Mouse (Mus musculus) cerebellum, postnatal 10 days (tissue): ENCODE data around the gene Cd86.

ENCODE experiments used
- DNase-seq, 2 experiments: peaks; one replicate each; pipeline ENCODE4 v3.0.0; 2021; ENCODE audit warnings: mixed read lengths in 2 of 2

The Cd86 gene

GRCm38 (mm10) chr16:36655199-36655598 lies 10.7 kb downstream of the Cd86 start:
- DNase-seq: no peak

DNA sequence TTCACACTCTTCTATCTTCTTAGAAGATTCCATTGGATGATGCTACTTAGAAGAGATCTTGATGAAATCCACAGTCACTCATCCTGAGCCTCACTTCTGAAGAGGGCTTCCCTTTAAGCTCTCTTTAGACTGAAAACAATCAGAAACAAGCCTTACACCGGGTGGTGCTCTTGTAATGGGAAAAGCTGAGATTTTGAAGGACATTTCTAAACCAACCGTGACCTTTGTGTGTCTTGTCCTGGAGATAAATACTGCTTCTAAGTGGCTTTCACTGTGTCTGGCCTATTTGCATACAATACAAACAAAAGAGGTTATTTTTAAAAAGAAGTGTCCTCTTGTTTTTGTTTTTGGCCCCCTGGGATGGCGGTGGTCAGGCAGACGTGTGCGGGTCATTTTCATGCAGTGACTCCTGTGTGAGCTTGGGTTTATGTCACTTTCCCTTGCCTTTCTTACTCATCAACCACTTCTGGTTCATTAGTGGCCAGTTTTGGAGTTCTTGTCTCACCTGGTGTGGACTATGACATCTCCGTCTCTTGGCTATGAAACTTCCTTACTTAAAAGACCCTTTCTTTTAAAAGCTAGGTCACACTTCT lies 14.6 kb downstream of the Cd86 start:
- no peak for DNase-seq

- no peak for DNase-seq
Measured at GRCm38 (mm10) chr16:36650511-36650910, 15.4 kb downstream of the Cd86 start.

DNA sequence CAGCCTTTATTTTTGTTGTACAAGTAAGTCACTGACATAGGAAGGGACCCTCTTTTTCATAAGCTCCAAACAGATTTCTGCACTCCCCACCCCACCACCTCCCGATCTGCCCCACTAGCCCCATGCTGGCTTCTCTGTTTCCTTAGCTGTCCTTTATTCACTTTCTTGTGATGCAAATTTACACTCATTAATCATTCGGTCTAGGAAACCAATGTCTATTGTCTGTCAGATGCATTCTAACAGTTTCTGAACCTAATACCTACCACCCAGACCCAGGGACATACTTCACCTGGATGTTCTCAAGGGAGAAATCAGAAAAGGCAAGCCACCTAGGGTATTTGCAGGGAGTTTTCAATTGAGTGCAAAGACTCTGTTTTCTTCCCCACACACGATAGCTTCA lies 16.6 kb downstream of the Cd86 start:
- DNase-seq: no peak

GRCm38 (mm10) chr16:36645124-36645523 lies 20.8 kb downstream of the Cd86 start:
- DNase-seq: no peak

DNA sequence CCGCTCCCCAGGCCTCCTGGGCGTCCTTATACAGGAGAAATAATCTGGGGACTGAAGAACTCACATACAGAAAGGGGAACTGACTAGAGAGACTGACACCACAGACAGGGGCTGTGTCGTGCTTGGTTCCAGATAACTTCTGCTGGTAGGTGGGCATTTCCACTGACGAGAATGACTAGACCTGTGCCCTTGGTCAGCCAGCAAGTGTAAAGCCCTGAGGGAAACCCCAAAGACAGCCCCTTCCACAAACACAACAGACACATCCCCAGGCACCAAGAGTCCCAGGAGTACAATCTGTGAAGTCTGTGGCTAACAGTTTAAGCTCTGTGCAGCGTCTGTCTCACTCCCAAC lies 23.2 kb downstream of the Cd86 start:
- DNase-seq: no peak

DNA sequence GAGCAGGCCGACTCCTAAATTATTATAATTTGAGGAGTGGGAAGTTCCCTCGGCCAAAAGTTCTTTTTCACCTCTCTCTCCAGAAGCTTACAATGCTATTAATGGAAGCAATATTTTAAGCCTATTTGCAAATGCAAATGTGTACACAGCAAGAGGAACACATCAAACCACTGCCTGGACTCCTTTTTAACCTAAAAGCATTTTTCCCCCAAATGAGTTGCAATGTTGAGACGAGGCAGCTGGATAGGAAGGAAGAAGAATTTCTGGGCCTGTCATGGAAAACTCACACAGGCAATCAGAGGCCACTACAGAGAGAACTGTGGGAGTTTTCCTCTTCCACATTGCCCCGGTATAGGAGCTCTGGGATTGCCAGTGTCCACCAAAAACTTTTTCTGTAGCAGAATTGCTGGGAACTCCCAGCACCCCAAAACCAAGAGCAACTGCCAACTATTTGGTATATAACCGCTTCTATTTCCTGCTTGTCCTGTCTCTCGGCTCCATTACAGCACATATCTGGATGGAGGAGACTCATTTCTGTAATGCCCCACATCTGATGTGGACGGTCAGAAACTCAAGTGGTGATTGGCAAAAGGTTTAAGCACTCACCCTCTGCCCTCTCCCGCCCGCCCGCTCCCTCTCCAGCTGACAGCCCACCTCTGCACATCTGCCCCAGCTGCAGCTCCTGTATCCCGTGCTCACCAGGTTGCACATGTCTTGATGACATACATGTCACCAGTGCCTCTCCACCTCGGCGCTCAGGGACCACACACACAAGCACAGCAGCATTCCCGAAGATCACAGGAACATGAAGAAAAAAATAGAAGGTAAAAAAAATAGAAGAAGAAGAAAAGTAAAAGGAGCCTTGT lies 23.8 kb downstream of the Cd86 start:
- DNase-seq: no peak

DNA sequence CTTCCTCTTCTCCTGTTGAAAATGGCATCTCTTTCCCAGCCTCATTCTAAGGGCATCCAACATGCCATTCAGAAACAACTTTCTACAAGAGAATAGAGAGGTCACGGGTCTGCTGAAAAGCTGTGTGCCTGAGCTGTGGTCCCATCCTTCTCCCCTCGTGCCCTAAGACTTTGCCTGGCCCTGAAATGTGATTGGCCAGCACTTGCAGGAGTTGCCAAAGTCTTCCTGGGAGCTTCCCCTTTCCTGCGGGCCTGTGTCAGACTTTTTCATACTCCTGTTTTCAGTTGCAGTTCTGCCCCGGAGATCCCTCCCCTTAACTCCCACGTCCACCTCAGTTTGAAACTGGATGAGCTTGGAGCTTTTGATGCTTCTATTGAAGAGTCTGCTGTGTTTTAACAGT lies 24.9 kb downstream of the Cd86 start:
- DNase-seq: no peak

- no peak for DNase-seq
Measured at GRCm38 (mm10) chr16:36639812-36640504, 25.9 kb downstream of the Cd86 start.

DNA sequence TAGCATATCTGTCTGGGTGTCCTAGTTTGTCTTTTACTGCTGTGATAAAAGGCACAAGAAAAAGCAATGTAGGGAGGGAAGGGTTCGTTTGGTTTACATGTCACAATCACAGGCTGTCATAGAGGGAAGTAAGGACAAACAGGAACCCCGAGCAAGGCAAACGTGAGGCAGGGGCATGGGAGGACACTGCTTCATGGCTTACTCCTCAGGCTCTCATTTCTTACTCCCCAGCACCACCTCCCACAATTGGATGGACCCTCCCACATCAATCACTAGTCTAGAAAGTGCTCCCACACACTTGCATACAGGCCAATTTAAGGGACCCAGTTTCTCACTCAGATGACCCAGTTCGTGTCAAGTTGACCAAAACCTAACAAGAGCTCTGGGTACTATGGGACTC lies 29.1 kb downstream of the Cd86 start:
- DNase-seq: no peak

- DNase-seq: no peak
Measured at GRCm38 (mm10) chr16:36634971-36635710, 30.7 kb downstream of the Cd86 start.

GRCm38 (mm10) chr16:36634421-36634820 lies 31.5 kb downstream of the Cd86 start:
- no peak for DNase-seq

GRCm38 (mm10) chr16:36632229-36632628 lies 33.7 kb downstream of the Cd86 start:
- no peak for DNase-seq

DNA sequence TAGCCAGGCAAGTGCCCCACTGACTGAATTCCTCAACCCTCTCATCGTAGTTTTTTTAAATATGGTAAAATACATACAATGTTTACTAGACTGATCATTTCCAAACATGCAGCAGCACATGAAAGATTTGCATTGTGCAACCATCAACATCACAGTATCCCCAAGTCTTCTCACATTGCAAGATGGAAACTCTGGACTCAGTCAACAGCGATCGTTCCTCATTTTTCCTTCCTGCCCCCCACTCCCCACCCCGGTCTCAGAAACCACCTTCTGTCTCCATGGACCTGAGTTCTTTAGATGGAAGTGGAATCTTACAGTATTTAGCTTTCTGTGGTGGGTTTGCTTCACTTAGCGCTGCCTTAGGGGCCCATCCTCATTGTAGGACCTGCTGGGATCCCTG lies 34.3 kb downstream of the Cd86 start:
- DNase-seq: no peak

GRCm38 (mm10) chr16:36627740-36628139 lies 38.1 kb downstream of the Cd86 start:
- no peak for DNase-seq

GRCm38 (mm10) chr16:36626567-36627197 lies 39.2 kb downstream of the Cd86 start:
- DNase-seq: no peak

DNA sequence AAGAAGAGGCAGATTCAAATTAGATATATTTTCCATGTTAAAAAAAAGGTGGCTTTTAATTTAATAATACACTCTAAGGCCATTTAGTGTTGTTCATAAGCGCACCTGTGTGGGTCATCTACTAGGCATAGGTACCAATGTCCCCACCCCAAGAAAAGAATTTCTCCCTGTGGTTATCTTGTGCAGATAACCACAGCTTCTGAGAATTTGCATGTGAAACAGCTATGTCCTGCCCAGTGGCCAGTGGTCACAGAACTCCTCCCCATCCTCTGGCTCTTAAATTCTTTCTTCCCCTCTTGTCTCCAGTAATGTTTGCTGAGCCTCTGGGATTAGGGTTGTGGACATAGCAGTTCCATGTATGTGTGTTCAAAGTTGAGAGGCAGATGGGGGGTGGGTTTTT lies 40.0 kb downstream of the Cd86 start:
- no peak for DNase-seq

DNA sequence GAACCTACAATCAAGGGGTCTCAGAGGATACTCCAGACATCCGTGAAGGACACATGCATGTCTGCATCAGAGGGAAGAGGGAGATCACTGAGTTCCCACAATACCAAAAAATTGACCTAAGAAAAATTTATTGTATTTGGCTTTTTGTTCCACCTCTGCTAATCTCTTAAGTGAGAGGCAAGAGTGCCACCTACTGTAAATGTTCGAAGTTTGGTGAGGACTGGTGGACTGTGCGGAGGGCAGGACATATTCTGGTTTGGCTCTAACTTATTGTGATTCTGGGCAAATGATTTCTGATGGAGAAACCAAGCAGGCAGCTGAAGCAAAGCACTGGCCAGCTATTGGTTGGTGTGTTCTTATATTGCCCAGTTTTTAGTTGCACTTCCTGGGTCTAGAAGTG lies 43.6 kb downstream of the Cd86 start:
- peak in 1 of 2 experiments; percentile 11 for DNase-seq

DNA sequence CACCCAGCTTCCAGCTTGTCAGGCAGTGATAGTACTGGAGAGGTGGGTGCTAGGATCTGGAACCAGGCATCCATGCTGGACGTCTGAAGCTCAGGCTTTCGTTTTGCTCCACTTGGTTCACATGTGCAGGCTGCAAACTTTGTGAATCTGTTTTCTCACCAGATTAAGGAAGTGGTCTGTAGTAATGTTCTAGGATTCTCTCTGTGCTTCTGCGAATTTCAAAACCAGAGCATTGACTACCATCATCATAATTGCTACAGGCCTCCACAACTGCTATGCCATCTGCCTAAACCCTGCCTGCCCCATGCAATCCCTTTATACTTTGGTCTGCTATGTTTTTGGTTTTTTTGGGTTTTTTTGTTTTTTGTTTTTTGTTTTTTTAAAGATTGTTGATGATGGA lies 44.8 kb downstream of the Cd86 start:
- no peak for DNase-seq

GRCm38 (mm10) chr16:36613701-36614100 lies 52.2 kb downstream of the Cd86 start:
- DNase-seq: no peak

GRCm38 (mm10) chr16:36602632-36603031 lies 63.2 kb downstream of the Cd86 start:
- DNase-seq: no peak

DNA sequence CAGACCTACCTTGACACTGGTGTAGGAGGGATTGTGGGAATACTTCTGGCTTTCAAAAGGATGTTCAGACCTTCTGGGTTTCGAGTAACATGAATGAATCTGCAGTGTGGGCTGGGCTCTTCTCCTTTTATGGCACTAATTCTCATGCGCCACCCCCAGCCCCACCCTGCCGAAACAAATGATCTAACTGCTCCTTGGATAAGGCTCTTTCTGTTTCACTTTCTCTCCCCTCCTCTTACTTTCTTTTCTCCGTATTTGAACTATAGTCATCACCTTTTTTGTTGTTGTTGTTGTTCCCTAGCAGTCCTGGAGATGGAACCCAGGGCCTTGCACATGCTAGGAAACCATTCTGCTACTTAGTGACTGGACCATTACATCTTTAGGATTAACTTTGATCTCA lies 67.6 kb downstream of the Cd86 start:
- no peak for DNase-seq
